Mouse (Mus musculus): ENCODE measurements around the gene Lamc2. TPM values are rescaled to one million over a fixed set of nuclear protein-coding genes. Genes with fewer than 3 reads are reported as not detected.

Lamc2 gene
- polyA plus RNA-seq, 1 experiment from 2014 or later: 1.0 TPM

DNA sequence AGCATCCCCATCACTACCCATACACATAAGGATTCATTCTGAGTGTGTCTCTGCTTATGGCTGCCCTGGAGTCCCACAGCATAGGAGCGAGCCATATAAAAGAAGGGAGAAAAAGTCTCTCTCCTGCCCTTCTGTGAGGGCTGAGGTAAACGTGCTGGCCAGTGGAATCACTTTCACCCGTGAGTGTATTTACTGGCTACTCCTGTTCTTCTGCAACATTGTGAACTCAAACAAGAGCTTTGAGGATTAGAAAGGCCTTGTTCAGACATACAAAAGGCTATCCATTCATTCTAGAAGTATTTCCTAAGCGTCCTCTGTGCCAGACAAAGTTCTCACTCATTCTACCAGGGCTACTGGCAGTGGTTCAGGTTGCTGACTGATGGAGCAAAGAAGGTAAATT is 74.7 kb downstream of the Lamc2 start:
- whole genome bisulfite sequencing: 67% methylated on average over 4 of the region's 4 CpGs
- DNase-seq (ENCODE audit: low spot score) (no peak), ATAC-seq (replicated peaks; ENCODE audit: low FRiP score) (no peak)
- Histone ChIP-seq H3K27me3 (replicated peaks; ENCODE audit: control insufficient read depth, insufficient read depth, low read length) (no peaks in the 10 kb centered on the region), H3K4me2 (no peak overlapping the region), H3K36me3 (ENCODE audit: control insufficient read depth, insufficient read depth, low read length) (no peaks in the 10 kb centered on the region), H3K9me3 (ENCODE audit: control insufficient read depth, low read length) (no peaks in the 10 kb centered on the region), H3K4me3 (ENCODE audit: low read depth, low read length) (no peak overlapping the region), H3K9ac (ENCODE audit: low read depth, low read length) (no peak overlapping the region), H3K27ac (ENCODE audit: low read depth, low read length) (no peak overlapping the region), H3K4me1 (replicated peaks; ENCODE audit: control insufficient read depth, insufficient read depth, low read length) (no peaks in the 10 kb centered on the region)

DNA sequence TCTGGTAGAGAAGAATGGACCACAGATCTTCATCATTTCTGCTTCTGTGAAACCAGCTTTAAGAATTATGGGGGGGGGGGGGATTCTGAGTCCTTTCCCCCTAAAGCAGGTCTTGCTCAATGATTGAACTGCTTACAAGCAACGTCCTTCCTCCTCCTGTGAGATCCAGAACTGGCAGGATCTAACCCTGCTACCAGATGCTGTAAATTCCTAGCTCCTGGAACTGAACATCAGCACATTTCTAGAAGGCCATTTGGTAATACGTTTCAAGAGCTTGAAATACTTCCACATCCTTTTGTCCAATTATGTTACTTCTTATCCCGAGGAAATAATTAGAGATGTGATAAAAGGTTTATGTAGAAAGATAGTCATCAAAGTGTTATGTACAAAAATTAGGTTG is 76.4 kb downstream of the Lamc2 start:
- Histone ChIP-seq H3K27ac (ENCODE audit: low read depth, low read length) (no peak overlapping the region), H3K4me2 (no peak overlapping the region), H3K4me3 (ENCODE audit: low read depth, low read length) (no peak overlapping the region), H3K27me3 (replicated peaks; ENCODE audit: control insufficient read depth, insufficient read depth, low read length) (no peaks in the 10 kb centered on the region), H3K9me3 (ENCODE audit: control insufficient read depth, low read length) (no peaks in the 10 kb centered on the region), H3K4me1 (replicated peaks; ENCODE audit: control insufficient read depth, insufficient read depth, low read length) (no peaks in the 10 kb centered on the region; the same call in 1 of the 2 replicates), H3K36me3 (ENCODE audit: control insufficient read depth, insufficient read depth, low read length) (no peaks in the 10 kb centered on the region), H3K9ac (ENCODE audit: low read depth, low read length) (no peak overlapping the region)
- WGBS: 56% methylated on average over 3 of the region's 3 CpGs
- ATAC-seq (replicated peaks; ENCODE audit: low FRiP score) (no peak), DNase-seq (ENCODE audit: low spot score) (no peak)

DNA sequence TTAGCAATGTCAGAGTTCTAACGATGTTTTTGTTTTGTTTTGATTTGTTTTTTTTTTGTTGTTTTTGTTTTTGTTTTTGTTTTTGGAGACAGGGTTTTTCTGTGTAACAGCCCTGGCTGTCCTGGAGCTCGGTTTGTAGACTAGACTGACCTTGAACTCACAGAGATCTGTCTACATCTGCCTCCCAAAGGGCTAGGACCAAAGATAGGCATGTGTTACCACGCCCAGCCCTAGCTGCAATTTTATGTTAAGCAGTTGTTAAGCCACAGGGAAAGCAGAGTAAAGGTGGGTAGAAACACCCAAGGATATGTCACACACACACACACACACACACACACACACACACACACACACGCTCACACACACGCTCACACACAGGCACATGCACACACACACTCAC is 76.9 kb downstream of the Lamc2 start:
- DNase-seq (ENCODE audit: low spot score) (no peak), ATAC-seq (replicated peaks; ENCODE audit: low FRiP score) (no peak)
- H3K9ac ChIP-seq (ENCODE audit: low read depth, low read length): no peak overlapping the region
- no peaks in the 10 kb centered on the region; the same call in 1 of the 2 replicates for H3K4me1 ChIP-seq (replicated peaks; ENCODE audit: control insufficient read depth, insufficient read depth, low read length)
- WGBS: 77% methylated on average over 5 of the region's 5 CpGs
- no peak overlapping the region for H3K4me3 ChIP-seq (ENCODE audit: low read depth, low read length)
- no peaks in the 10 kb centered on the region for H3K36me3 ChIP-seq (ENCODE audit: control insufficient read depth, insufficient read depth, low read length)
- no peak overlapping the region for H3K27ac ChIP-seq (ENCODE audit: low read depth, low read length)
- H3K9me3 ChIP-seq (ENCODE audit: control insufficient read depth, low read length): no peaks in the 10 kb centered on the region
- H3K27me3 ChIP-seq (replicated peaks; ENCODE audit: control insufficient read depth, insufficient read depth, low read length): no peaks in the 10 kb centered on the region
- no peak overlapping the region for H3K4me2 ChIP-seq

DNA sequence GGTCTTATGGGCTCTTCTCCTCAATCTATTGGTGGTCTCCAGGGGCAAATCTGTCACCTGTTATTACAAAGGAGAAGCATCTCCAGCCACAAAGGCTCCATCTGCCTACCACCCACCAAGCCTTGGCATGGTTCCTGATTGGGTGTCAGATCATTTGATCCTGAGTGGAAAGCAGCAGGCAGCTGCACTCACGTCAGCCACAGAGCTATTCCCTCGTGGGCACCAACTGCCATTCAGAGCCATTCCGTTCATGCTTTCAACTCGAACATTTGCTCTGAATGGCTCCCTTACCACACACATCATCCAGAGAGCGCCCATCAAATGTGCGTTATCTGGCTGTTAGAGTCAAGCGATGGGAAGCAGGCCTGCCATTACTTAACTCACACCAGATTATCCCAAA is 78.4 kb downstream of the Lamc2 start:
- Histone ChIP-seq H3K4me2 (no peak overlapping the region), H3K27ac (ENCODE audit: low read depth, low read length) (no peak overlapping the region)
- no peak for ATAC-seq (replicated peaks; ENCODE audit: low FRiP score)

DNA sequence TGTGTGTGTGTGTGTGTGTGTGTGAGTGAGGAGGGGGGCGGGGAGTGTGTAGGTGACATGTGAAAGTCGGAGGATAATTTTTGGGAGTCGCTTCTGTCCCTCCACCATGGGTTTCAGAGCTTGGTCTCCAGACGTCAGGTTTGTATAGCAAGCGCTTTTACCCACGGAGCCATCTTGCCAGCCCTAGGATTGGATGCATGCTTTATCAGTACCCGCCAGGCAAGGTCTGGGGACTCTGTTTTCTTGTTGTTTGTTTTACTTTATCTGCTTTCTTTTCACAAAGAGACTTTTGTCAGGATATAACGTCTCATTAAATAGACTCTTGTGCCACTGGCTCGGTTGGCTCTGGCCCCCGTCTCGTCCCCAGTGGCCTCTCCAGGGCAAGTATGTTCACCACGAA is 81.4 kb downstream of the Lamc2 start:
- Histone ChIP-seq H3K9ac (ENCODE audit: low read depth, low read length) (no peak overlapping the region), H3K36me3 (ENCODE audit: control insufficient read depth, insufficient read depth, low read length) (no peaks in the 10 kb centered on the region), H3K4me1 (replicated peaks; ENCODE audit: control insufficient read depth, insufficient read depth, low read length) (no peaks in the 10 kb centered on the region; the same call in 1 of the 2 replicates), H3K4me3 (ENCODE audit: low read depth, low read length) (no peak overlapping the region), H3K27me3 (replicated peaks; ENCODE audit: control insufficient read depth, insufficient read depth, low read length) (no peaks in the 10 kb centered on the region), H3K27ac (ENCODE audit: low read depth, low read length) (0 out of 2 replicates have a peak overlapping the region, but pooled peaks have one; percentile 32), H3K9me3 (ENCODE audit: control insufficient read depth, low read length) (no peaks in the 10 kb centered on the region), H3K4me2 (no peak overlapping the region)
- DNase-seq (ENCODE audit: low spot score) (no peak), ATAC-seq (replicated peaks; ENCODE audit: low FRiP score) (peak; percentile 64; the same call in 1 of the 2 replicates)
- 54% methylated on average over 12 of the region's 12 CpGs for WGBS

More for the DNA sequence above, 78.4 kb downstream of the Lamc2 start:
- H3K9ac ChIP-seq (ENCODE audit: low read depth, low read length): no peak overlapping the region
- H3K27me3 ChIP-seq (replicated peaks; ENCODE audit: control insufficient read depth, insufficient read depth, low read length): no peaks in the 10 kb centered on the region
- H3K4me3 ChIP-seq (ENCODE audit: low read depth, low read length): no peak overlapping the region
- 63% methylated on average over 7 of the region's 7 CpGs for WGBS
- no peaks in the 10 kb centered on the region for H3K36me3 ChIP-seq (ENCODE audit: control insufficient read depth, insufficient read depth, low read length)
- no peaks in the 10 kb centered on the region for H3K9me3 ChIP-seq (ENCODE audit: control insufficient read depth, low read length)
- no peak for DNase-seq (ENCODE audit: low spot score)
- H3K4me1 ChIP-seq (replicated peaks; ENCODE audit: control insufficient read depth, insufficient read depth, low read length): no peaks in the 10 kb centered on the region; the same call in 1 of the 2 replicates

DNA sequence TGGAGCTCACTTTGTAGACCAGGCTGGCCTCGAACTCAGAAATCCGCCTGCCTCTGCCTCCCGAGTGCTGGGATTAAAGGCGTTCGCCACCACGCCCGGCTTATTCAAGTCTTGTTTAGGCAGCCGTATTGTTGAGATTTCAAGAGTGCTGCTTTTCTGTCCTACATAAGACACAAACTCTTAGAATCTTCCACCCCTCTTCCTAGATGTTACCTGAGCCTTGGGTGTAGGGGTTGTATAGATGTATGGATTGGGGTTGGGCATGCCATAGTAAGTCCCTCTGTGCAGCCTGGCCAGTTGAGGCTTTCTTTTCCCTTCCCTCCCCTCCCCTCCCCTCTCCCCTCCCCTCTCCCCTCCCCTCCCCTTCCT is 83.1 kb downstream of the Lamc2 start:
- ATAC-seq (replicated peaks; ENCODE audit: low FRiP score) (no peak), DNase-seq (ENCODE audit: low spot score) (no peak)
- 95% methylated on average over 8 of the region's 8 CpGs for WGBS
- no peak overlapping the region for H3K4me3 ChIP-seq (ENCODE audit: low read depth, low read length)
- no peaks in the 10 kb centered on the region for H3K36me3 ChIP-seq (ENCODE audit: control insufficient read depth, insufficient read depth, low read length)
- H3K4me2 ChIP-seq: no peak overlapping the region
- H3K9me3 ChIP-seq (ENCODE audit: control insufficient read depth, low read length): no peaks in the 10 kb centered on the region
- H3K27me3 ChIP-seq (replicated peaks; ENCODE audit: control insufficient read depth, insufficient read depth, low read length): no peaks in the 10 kb centered on the region
- H3K27ac ChIP-seq (ENCODE audit: low read depth, low read length): no peak overlapping the region
- no peak overlapping the region for H3K9ac ChIP-seq (ENCODE audit: low read depth, low read length)
- H3K4me1 ChIP-seq (replicated peaks; ENCODE audit: control insufficient read depth, insufficient read depth, low read length): no peaks in the 10 kb centered on the region; the same call in 1 of the 2 replicates

DNA sequence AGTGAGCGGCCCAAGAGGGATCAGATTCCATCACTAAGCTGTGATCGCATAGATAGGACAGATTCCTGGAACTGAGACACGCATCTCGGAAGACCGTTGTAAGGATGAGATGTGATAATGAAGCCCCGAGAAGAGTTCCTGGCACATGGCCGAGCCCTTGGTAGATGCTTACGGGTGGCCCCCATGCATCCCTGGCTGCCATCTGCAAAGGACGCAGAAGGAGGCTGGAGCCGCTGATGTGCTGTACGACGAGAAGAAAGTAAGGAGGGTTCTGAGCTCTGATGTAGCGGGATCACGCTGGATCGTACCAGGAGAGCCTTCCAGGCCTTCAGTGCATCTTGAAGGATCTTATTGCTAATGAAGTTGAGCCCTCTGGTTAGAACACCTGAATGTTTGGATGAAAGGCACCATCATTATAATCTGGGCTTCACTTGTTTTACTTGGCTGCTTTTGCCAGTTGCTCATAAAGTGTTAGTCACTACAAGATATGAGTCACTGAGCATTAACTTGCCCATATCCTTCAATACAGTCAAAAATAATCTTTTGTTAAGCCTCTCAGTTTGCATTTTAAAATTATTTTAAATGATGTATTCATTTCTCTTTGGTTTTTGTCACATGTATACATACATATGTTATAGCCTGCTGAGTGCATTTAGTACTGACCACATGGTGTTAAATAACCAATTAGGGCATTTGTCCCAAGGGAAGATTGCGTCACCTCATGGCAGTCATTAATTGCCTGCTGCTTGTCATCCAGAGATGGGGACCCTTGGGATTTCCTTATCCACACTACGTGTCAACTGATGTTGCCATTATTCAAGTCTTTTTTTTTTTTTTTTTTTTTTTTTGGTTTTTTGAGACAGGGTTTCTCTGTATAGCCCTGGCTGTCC is 83.7 kb downstream of the Lamc2 start:
- Histone ChIP-seq H3K9ac (ENCODE audit: low read depth, low read length) (no peak overlapping the region), H3K27me3 (replicated peaks; ENCODE audit: control insufficient read depth, insufficient read depth, low read length) (no peaks in the 10 kb centered on the region), H3K9me3 (ENCODE audit: control insufficient read depth, low read length) (no peaks in the 10 kb centered on the region), H3K4me3 (ENCODE audit: low read depth, low read length) (no peak overlapping the region), H3K36me3 (ENCODE audit: control insufficient read depth, insufficient read depth, low read length) (no peaks in the 10 kb centered on the region), H3K4me1 (replicated peaks; ENCODE audit: control insufficient read depth, insufficient read depth, low read length) (no peaks in the 10 kb centered on the region; the same call in 1 of the 2 replicates), H3K4me2 (no peak overlapping the region), H3K27ac (ENCODE audit: low read depth, low read length) (no peak overlapping the region)
- WGBS: 91% methylated on average over 17 of the region's 17 CpGs
- ATAC-seq (replicated peaks; ENCODE audit: low FRiP score) (no peak), DNase-seq (ENCODE audit: low spot score) (no peak)

DNA sequence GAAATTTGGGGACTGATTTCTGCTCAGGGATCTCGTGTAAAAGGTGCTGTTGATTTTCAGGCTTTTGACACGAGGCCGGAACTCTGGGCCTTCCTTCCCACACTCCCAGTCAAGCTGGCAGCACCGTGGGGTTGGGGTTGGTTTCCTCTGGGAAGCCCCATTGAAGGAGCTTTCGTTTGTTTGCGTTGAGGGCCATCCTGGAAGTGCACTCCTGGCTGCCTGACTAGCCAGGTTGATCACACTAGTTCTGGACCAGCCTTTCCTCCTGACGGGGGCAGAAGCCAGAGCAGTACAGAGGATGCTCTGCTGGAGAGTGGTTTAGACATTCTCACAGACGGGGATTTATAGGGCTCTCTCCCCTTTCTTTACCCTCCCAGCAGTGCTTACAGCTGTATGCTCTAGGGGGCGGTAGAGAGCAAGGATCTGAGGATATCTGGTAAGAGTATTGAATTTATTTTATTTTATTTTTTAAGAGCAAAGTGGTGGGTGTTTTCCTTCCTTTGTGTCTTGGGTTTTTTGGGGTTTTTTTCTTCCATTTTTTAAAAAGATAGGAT is 84.8 kb downstream of the Lamc2 start:
- Histone ChIP-seq H3K27ac (ENCODE audit: low read depth, low read length) (peak overlapping the region; percentile 64), H3K4me2 (peak overlapping the region; percentile 10), H3K9me3 (ENCODE audit: control insufficient read depth, low read length) (no peaks in the 10 kb centered on the region), H3K36me3 (ENCODE audit: control insufficient read depth, insufficient read depth, low read length) (no peaks in the 10 kb centered on the region), H3K4me1 (replicated peaks; ENCODE audit: control insufficient read depth, insufficient read depth, low read length) (no peaks in the 10 kb centered on the region; the same call in 1 of the 2 replicates), H3K4me3 (ENCODE audit: low read depth, low read length) (no peak overlapping the region), H3K9ac (ENCODE audit: low read depth, low read length) (no peak overlapping the region), H3K27me3 (replicated peaks; ENCODE audit: control insufficient read depth, insufficient read depth, low read length) (no peaks in the 10 kb centered on the region)
- ATAC-seq (replicated peaks; ENCODE audit: low FRiP score) (peak; percentile 41; the same call in 1 of the 2 replicates), DNase-seq (ENCODE audit: low spot score) (peak; percentile 43)
- WGBS: 19% methylated on average over 9 of the region's 9 CpGs

All from liver, embryonic 11.5 days (tissue).